Mouse (Mus musculus): Measurements from ENCODE around the gene Shmt2. TPM values are rescaled to one million over a fixed set of nuclear protein-coding genes. Genes with fewer than 3 reads are reported as not detected.

The Shmt2 gene
- total RNA-seq, 1 experiment from 2014 or later: 77.9 TPM

DNA sequence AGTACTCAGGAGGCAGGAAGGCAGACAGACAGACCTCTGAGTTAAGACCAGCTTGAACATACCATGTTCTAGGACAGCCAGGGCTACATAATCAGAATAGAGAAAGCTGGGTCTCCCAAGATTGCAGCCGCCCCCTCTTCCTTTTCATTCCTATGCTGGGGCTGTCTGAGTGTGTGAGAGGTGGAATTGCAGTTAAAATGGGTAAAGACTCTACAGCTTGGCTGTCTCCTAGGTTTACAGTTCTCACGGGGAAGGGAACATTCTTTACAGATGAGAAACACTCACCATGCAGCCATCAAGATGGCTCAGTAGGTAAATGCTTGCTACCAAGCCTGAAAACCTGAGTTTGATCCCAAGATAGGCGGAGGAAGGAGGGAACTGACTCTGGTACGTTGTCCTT is 22.2 kb downstream of the Shmt2 start:
- ATAC-seq (replicated peaks in 1 of 2; ENCODE audit: insufficient read depth in 1 of 2, low FRiP score in 2 of 2, low TSS enrichment in 1 of 2, low read depth in 1 of 2, poor library complexity in 2 of 2, severe bottlenecking in 2 of 2): no peak

GRCm38 (mm10) chr10:127499516-127499915 is 22.7 kb downstream of the Shmt2 start:
- no peak for ATAC-seq (replicated peaks in 1 of 2; ENCODE audit: insufficient read depth in 1 of 2, low FRiP score in 2 of 2, low TSS enrichment in 1 of 2, low read depth in 1 of 2, poor library complexity in 2 of 2, severe bottlenecking in 2 of 2)

- ATAC-seq (replicated peaks in 1 of 2; ENCODE audit: insufficient read depth in 1 of 2, low FRiP score in 2 of 2, low TSS enrichment in 1 of 2, low read depth in 1 of 2, poor library complexity in 2 of 2, severe bottlenecking in 2 of 2): no peak
Measured at GRCm38 (mm10) chr10:127496156-127496555, 26.1 kb downstream of the Shmt2 start.

DNA sequence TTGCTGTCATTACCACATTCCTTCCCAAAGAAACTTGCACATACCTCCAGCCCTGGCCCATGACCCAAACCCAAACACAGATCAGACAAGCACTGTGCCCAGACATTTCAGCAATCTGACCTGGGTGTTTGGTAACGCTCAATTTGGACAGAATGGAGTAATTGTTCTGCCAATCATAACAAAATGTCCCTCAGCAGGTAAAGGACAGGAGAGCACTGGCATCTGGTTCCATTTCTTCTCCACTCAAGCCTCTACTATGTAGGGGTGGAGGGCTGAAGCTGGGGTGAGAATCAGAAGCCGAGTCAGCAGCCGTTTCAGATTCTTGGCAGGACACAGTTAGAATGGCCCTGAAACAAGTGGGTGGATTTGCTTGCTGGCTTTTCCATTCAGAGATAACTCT is 30.1 kb downstream of the Shmt2 start:
- ATAC-seq (replicated peaks in 1 of 2; ENCODE audit: insufficient read depth in 1 of 2, low FRiP score in 2 of 2, low TSS enrichment in 1 of 2, low read depth in 1 of 2, poor library complexity in 2 of 2, severe bottlenecking in 2 of 2): no peak

GRCm38 (mm10) chr10:127491128-127491512 is 31.1 kb downstream of the Shmt2 start:
- ATAC-seq (replicated peaks in 1 of 2; ENCODE audit: insufficient read depth in 1 of 2, low FRiP score in 2 of 2, low TSS enrichment in 1 of 2, low read depth in 1 of 2, poor library complexity in 2 of 2, severe bottlenecking in 2 of 2): no peak

DNA sequence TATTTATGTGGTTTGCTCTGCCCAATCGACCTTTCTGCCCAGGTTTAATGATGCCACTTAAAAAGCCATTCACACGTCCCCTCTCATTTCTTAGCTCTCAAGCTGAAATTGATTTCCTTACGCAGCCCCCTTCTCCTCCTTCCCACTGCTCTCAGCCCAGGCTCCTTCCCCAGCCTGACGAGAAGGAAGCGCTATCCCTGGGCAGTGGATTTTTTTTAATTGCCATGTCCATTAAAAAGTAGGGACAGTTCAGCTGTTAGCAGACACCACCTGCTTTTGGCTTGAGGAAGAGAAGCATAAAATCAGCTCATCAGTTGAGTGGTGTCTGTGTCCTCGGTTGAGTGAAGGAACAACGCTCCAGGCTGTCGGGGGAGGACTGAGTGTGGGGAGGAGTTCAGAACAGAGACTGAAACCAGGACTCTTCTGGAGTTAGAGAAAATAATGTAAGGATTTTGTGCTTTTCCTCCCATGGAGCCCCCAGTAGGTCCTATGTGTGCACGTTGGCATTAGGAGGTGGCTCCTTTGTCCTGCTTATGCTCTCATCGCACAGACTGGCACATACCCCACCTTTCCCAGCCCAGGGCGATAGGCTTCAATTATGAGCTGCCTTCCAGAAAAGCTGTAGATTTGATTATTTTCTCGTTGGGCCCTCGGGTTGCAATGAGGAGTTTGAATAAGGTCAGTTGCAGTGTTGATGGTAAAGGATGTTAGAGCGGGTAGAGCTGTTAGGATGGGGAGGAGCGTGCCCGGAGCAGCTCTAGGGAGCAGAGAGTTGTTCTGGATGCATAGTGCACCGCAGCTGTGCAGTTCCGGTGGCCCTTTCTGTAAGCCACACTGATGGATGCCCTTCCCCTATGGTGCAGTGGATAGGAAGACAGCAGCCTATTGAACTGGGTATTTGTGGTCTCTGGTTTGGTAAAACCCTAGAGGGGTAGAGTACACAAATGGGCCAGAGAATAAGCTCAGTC is 31.8 kb downstream of the Shmt2 start:
- ATAC-seq (replicated peaks in 1 of 2; ENCODE audit: insufficient read depth in 1 of 2, low FRiP score in 2 of 2, low TSS enrichment in 1 of 2, low read depth in 1 of 2, poor library complexity in 2 of 2, severe bottlenecking in 2 of 2): no peak

- no peak for ATAC-seq (replicated peaks in 1 of 2; ENCODE audit: insufficient read depth in 1 of 2, low FRiP score in 2 of 2, low TSS enrichment in 1 of 2, low read depth in 1 of 2, poor library complexity in 2 of 2, severe bottlenecking in 2 of 2)
Measured at GRCm38 (mm10) chr10:127488856-127489255, 33.4 kb downstream of the Shmt2 start.

DNA sequence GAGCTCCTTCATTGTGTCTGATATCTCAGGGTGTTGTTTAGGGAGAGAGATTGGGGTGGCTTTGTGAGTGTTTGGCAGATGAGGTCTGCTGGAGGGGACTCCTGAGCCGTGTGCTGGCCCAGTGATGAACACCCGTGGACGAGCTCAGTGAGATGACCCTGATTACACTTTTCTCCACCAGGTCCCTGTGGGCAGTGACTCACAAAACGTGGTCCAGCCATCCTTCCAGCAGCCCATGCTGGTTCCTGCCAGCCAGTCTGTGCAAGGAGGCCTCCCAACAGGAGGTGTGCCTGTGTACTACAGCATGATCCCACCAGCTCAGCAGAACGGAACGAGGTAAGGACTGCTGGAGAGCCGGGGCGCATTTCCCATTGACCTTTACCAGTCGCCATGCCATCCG is 37.0 kb downstream of the Shmt2 start:
- ATAC-seq (replicated peaks in 1 of 2; ENCODE audit: insufficient read depth in 1 of 2, low FRiP score in 2 of 2, low TSS enrichment in 1 of 2, low read depth in 1 of 2, poor library complexity in 2 of 2, severe bottlenecking in 2 of 2): no peak; a peak in 1 of 4 replicates

GRCm38 (mm10) chr10:127480833-127481813 is 41.1 kb downstream of the Shmt2 start:
- ATAC-seq (replicated peaks in 1 of 2; ENCODE audit: insufficient read depth in 1 of 2, low FRiP score in 2 of 2, low TSS enrichment in 1 of 2, low read depth in 1 of 2, poor library complexity in 2 of 2, severe bottlenecking in 2 of 2): peak; percentile 84

GRCm38 (mm10) chr10:127479131-127479530 is 43.1 kb downstream of the Shmt2 start:
- no peak for ATAC-seq (replicated peaks in 1 of 2; ENCODE audit: insufficient read depth in 1 of 2, low FRiP score in 2 of 2, low TSS enrichment in 1 of 2, low read depth in 1 of 2, poor library complexity in 2 of 2, severe bottlenecking in 2 of 2)

- ATAC-seq (replicated peaks in 1 of 2; ENCODE audit: insufficient read depth in 1 of 2, low FRiP score in 2 of 2, low TSS enrichment in 1 of 2, low read depth in 1 of 2, poor library complexity in 2 of 2, severe bottlenecking in 2 of 2): no peak
Measured at GRCm38 (mm10) chr10:127477301-127477700, 44.9 kb downstream of the Shmt2 start.

DNA sequence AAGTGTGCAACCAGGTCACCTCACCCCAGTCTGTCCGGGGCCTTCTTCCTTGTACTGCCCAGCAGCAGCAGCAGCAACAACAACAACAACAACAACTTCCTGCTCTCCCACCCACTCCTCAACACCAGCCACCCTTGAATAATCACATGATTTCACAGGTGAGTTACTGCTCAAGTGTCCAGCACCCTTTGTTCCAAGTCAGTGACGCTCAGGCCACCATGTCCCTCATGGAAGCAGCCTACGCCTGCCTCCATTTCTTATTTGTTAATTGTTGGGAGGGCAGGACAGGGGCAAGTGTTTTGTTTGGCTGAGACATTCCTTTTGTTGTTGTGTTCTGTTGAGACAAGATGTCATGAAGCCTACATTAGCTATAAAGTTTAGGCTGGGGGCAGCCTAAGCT is 45.7 kb downstream of the Shmt2 start:
- no peak for ATAC-seq (replicated peaks in 1 of 2; ENCODE audit: insufficient read depth in 1 of 2, low FRiP score in 2 of 2, low TSS enrichment in 1 of 2, low read depth in 1 of 2, poor library complexity in 2 of 2, severe bottlenecking in 2 of 2)

DNA sequence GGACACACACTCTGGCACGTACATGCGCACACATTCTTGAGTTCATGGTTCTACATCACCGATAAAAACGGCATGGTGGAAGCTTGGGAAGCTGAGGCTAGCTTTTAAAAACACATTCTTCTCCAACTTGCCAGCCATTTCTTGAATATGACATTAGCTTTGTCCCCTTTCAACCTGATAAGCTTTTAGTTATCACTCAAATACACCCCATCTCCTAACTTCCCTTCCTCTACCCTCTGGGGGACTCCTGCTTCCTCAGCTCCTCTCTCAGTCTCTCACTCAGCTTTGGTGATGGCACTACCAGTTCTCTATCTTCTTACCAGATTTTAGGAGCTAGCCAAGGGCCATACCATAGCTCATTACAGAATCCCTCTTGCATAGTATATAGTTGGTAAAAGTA is 47.1 kb downstream of the Shmt2 start:
- ATAC-seq (replicated peaks in 1 of 2; ENCODE audit: insufficient read depth in 1 of 2, low FRiP score in 2 of 2, low TSS enrichment in 1 of 2, low read depth in 1 of 2, poor library complexity in 2 of 2, severe bottlenecking in 2 of 2): no peak

- ATAC-seq (replicated peaks in 1 of 2; ENCODE audit: insufficient read depth in 1 of 2, low FRiP score in 2 of 2, low TSS enrichment in 1 of 2, low read depth in 1 of 2, poor library complexity in 2 of 2, severe bottlenecking in 2 of 2): peak in 1 of 2 experiments; percentile 36; a peak in 2 of 4 replicates
Measured at GRCm38 (mm10) chr10:127472722-127473121, 49.5 kb downstream of the Shmt2 start.

DNA sequence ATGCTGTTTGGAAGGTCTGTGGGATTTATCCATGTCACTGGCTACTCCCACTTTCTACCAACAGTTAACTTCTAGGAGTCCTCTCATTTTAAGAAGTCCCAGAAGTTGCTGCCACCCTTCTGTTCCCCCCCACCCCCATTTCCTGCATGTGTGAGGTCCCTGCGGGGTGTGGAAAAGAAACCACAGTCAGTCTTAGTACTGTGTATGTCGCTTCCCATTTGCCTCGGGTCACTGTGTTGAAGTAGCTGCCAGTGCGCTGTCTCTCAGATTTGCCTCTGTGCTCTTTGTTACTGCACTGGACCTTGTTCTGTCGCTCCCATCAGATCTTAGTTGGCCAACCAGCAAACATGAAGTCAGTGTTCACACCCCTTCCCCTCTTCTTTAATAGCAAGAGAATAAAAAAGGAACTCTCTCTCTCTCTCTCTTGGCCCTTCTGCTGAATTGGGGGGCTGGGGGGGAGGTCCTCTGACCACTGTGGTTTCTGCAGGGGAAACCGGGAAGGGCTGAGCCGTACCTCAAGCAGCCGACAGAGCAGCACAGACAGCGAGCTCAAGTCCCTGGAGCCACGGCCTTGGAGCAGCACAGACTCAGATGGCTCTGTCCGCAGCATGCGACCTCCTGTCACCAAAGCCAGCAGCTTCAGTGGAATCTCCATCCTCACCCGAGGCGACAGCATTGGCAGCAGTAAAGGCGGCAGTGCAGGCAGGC is 50.8 kb downstream of the Shmt2 start:
- ATAC-seq (replicated peaks in 1 of 2; ENCODE audit: insufficient read depth in 1 of 2, low FRiP score in 2 of 2, low TSS enrichment in 1 of 2, low read depth in 1 of 2, poor library complexity in 2 of 2, severe bottlenecking in 2 of 2): peak; percentile 81 to 83
